Mouse (Mus musculus) WW6 (cell line): ENCODE measurements around the gene Cfap298.

ENCODE experiments used
- DNase-seq: peaks from one replicate; pipeline ENCODE4 v3.0.0-alpha.2; 2013; ENCODE audit warnings: low read depth, low spot score

Gene Cfap298

DNA sequence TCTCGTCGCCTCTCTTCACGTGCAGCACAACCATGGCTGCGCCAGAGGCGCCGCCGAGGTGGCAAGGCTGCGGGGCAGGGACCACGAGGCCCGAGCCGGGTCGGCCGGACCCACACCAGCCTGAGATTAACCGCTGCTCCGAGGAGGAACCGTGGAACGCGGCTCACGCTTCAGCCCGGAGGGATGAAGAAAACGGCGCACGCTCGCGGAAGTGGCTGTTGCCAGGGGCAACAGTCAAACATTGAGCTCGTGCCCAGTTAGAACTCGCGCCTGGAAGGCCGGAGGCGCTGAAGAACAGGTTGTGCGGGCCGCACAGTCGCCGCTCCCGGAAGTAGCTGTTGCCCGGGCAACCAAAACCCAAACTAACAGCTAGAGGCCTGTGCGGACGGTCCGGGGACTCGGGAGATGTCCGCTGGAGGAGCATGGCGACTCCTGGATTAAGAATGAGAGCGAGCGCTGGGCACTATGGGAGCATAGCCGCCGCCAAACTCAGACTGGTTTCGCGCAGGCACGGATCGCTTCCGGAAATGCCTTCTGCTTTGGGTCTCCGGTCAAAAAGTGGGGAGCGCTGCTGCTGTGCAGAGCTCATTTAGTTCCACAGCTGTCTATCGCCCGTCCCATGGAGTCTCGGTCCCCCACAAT lies at the start of gene Cfap298:
Cfap298 (minus strand) TSS at position 428 of the 642 bp plus-strand sequence.
- DNase-seq, result peak; percentile 92

DNA sequence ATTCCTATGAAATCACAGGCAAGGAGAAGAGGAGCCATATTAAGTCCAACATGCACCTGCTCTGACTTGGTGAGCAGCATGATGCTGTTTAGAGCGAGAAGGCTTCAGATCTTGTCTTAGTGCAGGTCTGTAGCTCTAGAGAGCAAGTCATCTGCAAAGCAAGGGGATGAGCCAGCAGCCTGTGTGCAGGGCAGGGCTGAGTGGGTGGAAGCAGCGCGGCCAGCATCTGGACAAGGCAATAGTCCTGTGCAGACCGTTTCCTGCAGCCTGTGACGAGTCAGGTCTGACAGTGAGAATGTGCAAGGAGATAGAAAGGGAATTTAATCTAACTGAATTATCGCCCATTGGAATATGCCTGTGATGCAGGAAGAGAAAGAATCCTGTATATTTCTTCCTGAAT lies 36.1 kb upstream of the Cfap298 start:
- DNase-seq, result no peak

DNA sequence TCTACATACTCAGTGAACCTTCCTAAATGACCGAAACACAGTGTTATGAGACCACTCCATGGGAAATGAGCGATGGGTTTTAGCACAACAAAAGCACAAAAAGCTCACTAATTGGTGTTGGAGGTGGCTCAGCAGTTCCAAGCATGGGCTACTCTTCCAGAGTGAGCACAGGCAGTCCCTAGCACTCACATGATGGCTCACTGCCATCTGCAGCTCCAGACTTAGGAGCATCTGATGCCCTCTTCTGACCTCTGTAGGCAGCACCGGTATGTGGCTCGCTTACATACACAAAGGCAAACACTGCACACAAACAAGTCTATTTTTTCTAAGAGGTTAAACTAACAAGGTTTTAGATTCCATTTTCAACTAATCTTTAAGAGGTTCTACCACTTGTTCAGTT lies 31.3 kb upstream of the Cfap298 start:
- DNase-seq, result no peak

DNA sequence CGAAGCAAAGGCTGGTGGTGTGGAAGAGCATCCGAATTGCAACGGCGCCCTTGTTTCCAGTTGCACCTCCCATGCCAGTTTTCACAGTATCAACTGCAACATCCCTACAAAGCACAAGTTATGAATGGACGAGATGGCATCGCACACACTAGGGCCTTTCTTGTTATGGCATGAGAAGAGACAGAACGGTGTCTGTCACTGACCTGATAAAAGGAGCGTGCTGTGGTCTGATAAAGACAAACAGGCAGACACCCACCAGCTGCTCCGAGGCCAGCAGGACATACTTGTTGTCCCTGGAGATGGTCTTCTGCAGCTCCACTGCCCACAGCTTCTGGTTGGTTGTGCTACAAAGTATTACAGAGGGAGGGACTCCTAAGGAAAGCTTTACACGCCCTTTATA lies 29.4 kb upstream of the Cfap298 start:
- no peak for DNase-seq

DNA sequence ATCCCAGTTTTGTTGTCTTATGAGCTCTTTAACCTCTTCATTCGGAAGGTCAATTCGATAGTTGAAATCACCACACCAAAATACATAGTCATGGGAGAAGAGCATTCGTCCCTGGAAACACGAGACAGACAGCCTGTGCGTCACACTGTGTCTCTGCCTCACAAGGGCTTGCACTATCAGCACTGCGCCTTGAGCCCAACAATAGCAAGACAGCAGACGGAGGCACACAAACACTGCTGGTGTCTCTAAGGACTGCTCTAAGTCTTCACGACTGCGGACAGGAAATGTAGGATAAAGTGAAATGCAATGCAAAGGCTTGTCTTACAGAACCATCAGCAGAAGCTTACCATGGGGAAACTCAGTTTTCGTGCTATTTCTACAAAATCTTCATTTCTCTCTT lies 29.0 kb upstream of the Cfap298 start:
- no peak for DNase-seq

DNA sequence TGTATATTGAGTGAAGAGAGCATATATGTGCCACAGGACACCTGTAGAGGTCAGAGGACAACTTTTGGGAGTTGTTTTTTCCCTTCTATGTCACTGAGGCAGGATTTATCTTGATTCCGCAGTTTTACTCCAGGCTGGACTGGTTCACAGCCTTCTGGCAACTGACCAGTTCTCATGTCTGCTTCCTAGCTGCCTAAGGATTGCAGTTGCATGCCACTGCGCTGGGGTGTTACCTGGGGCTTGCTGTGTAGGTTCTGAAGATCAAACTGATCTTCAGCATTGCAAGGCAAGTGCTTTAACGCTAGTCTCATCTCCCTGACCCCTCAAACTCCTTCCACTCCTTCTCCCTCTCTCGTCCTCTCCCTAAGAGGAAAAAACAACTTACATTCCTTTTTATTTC lies 28.3 kb upstream of the Cfap298 start:
- no peak for DNase-seq

DNA sequence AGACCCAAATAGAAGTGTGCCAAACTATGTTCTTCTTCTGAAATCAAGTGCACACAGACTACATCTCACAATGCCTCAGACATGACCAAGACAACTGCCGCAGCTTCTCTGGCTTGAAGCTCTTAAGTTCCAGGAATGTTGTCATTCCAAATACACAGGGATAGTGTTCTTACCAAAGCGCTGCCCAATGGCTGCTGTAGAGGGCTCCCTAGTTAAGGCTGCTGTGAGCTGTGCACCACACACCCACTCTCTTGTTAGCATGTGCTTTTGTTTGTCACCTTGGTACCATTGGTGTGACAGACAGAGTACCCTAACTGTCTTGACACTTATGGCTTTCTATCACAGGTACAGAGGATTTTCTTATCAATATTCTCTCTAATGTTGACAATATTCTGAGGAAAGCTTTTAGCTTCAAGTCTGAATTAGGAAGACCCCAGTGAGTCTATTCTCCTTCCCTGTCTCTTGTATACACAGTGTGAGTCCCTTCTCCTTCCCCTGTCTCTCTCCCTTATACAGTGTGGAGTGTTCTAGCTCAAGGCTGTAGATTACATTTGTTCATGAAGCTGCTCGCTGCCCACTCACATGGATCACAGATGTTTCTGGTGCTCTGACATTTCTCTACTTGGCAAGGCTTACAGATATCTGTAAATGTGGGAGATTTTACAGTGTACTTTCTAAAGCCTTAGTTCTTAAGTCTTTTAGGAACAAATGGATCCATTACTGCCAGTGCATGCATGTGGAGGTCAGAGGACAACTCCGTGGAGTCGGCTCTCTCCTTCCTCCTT lies 23.6 kb upstream of the Cfap298 start:
- no peak for DNase-seq

DNA sequence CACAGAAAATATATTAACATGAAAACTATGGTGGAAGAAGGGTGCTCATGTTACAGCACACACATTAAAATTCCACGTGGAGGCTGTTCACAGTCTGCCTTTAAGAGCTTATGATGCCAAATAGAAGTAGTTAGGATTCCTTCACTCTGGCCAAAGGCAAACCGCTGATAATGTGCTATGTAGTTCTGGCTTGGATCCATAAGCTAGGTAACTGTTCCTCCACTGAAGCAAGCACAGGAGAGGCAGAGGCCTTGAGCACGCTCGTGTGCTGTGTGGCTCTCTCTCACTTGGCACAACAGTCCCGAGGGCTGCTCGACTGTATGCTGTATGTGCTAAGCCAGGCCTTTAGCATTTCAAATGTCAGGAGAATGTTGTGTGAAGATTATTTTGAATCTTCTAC lies 20.6 kb upstream of the Cfap298 start:
- no peak for DNase-seq

DNA sequence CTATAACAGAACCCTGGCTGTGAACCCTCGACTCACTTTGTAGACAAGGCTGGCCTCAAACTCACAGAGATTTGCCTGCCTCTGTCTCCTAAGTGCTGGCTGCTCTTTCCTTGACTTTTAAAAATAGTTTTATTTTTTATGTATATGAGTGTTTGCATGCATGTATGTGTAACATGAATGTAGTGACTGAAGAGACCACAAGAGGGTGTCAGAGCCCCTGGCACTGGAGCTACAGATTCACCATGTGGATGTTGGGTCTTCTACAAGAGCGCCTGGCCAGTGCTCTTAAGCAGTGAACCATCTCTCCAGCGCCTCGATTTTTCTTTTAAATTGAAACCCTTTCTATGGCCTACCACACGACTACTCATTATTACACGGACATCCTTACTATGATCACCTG lies 18.9 kb upstream of the Cfap298 start:
- no peak for DNase-seq

DNA sequence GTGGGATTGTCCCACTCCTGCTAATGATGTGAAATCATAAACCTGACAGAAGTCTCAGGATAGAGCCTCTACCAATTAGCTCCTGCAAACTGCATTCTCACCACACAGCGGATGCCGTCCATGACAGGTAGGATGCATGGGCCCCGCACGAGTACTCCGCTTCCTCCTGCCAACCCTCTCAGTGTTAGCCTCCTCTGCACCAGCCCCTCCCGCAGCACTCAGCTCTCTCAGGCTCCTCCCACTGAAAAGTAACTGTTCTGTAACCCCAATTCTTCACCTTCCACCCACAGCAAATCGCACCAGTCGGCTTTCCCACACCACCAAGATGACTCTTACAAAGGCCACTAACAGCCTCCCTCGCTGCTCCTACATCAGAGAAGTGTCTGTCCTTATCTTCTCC lies 18.2 kb upstream of the Cfap298 start:
- DNase-seq, result no peak

DNA sequence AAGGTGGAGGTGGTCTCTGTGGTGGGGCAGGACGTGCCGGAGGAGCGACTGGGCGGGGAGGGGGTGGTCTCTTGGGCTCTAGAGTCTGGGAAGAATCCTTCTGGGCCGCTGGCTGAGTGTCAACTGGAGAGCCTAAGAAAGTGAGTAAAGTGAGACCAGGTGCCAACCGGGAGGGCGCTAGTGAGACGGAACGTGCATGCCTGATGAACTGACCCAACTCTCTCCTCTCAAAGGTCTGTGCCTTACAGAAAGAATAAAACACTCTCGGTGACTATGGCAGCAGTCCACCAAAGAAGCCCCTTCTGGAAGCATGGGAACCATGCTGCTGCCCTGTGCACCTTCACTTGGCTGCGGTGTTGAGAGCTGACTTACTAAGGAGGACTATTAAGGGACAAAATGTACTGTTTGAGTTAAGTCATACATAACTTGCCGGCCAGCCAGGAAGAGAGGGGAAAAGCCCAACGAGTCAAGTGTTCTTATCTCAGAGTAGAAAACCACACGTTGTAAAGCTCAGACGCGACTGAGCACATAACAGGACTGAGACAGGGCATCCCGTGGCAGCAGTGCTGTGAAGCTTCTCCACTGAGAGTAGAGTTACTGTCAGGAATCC lies 15.5 kb upstream of the Cfap298 start:
- DNase-seq, result no peak

DNA sequence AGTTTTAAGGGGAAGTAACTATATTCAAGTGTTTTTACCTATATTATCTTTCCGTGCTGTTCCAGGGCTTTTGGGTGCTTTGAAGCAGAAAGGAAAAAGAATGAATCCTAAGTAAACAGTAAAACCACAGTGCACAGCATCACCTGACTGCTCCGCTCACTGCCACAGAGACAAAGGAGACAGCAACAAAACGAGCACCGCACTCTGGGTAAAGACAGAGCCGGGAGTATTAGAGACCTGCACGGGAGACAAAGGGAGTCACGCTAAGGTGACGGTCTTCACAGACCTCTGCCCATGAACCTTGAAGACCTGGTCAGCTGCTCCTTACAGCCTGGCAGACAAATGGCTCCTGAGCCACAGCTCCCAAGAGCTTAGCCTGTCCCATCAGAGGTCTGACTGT lies 12.1 kb upstream of the Cfap298 start:
- no peak for DNase-seq

DNA sequence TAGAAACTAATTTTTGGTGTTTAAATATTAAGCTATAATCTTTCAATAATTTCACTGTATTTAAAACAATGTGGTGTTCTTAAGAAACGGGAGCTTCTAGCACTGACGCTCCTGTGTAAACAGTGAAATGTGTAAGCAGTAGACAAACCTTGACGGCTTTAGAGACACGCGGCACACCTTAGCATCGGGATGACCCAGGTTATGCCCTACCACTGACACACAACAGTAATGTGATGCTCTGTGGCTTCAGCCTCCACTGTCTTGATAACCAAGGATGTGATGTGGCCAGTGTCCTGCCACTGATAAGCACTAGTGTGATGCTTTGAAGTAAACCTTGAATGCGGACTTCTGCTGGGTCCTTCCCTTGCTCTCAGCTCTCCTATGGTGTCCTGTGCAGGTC lies 6.3 kb upstream of the Cfap298 start:
- no peak for DNase-seq

DNA sequence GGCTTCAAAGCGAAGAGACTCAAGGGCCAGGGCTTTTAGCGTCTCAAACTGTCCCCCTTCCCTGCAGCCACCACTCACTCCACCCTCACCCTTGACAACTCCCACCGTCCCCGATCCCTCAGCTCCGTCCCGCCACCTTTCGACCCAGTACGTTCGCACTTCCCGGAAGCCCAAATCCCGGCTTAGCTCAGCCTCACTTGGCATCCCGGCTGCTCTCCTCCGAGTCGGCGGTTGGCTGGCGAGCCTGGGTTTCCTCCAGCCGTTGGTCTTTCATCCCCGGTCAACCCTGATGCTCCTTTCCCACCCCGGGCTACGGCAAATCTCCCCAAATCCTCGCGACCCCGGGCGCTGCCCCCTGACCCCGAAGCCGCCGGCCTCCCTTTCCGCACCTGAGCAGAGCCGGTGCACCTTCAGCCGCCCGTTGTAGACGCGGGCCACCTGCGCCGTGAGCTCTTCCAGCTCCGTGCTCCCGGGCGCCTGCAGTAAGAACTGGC lies 674 bp downstream of the Cfap298 start:
- peak; percentile 42 for DNase-seq

DNA sequence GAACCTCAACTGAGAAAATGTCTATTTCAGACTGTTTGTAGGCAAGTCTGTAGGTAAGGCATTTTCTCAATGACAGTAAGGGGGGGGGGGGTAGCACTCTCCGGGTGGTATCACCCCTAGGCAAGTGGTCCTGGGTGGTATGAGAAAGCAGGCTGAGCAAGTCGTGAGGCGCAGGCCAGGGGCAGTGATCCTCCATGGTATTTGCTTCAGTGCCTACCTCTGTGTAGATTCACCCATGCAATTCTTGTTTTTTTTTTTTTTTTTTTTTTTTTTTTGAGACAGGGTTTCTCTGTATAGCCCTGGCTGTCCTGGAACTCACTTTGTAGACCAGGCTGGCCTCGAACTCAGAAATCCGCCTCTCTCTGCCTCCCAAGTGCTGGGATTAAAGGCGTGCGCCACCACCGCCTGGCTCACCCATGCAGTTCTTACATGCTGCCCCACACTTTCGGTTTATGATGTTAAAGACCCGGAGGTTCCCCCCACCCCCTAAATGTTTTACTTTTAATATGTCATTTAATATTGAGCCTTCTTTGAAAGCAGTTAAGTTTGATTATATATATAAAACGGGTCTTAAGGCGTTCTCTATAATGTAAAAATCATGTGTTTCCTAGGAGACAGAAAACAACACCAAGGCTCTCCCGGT lies 1.3 kb downstream of the Cfap298 start:
- no peak for DNase-seq

DNA sequence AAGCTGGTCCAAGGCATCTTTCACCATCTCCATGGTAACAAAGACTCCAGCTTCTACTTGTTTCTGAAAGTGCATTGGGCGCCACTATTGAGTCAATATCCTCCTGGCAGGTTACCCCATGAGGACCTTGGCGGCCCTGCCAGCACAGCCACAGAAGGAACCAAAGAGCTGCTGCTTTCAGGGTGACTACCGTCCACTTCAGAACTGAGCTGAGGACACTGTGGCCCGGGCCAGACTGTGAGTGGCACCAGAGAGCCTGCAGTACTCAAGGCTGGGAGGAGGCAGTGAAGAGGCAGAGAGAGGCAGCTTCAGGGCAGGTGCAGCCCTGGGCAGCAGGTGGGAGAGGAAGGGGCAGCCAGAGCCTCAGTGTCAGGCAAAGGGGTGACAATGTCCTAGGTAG lies 7.5 kb downstream of the Cfap298 start:
- no peak for DNase-seq

DNA sequence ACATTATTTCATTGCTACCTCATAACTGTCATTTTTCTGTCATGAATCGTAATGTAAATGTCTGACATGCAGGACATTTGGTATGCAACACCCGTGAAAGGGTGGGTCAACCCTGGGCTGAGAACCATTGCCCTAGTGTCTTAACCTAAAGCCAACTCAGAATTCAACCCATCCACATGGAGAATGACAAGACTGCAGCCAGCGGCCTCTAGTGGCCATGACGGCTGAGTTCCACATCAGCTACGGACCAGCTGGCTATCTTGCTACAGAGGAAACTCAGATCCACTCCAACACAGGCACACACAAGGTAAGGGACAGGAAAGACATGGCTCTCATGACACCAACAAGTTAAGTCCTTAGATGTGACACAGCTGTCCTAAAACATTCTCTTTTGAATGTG lies 9.5 kb downstream of the Cfap298 start:
- no peak for DNase-seq

DNA sequence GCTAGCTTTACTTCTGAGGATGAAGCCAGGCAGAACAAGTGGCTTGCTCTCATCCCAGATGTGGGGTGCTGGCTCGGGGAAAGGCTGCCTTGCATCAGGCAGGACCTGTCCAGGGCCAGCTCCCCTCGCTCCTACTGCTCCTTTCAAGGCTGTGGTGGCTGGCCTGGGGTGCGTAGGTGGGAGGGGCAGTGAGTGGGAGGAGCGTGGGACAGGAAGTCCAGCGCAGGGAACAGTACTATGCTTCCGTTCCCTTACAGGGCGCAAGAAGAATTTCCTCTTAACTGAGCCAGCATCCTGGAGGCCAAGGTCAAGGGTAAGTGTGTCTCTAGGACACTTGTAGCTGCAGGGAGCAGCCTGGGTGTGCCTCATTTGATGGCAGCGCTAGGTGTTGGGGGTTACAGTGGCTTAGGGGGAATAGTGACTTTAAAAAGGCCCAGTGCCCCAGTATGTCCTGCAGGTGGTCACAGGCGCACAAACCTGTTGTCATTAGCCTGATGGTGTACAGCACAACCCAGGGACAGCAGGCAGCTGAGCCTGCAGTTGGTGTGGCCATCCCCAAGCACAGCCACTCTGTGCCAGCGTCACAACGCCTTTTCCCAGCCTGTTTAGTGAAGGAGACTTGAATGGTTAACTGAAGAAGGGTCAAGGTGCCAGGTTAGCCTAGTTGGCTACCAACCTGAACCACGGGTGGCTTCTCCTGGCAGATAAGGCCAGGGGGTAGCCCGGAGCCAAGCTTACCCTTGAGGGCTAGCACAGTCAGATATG lies 10.1 kb downstream of the Cfap298 start:
- no peak for DNase-seq

DNA sequence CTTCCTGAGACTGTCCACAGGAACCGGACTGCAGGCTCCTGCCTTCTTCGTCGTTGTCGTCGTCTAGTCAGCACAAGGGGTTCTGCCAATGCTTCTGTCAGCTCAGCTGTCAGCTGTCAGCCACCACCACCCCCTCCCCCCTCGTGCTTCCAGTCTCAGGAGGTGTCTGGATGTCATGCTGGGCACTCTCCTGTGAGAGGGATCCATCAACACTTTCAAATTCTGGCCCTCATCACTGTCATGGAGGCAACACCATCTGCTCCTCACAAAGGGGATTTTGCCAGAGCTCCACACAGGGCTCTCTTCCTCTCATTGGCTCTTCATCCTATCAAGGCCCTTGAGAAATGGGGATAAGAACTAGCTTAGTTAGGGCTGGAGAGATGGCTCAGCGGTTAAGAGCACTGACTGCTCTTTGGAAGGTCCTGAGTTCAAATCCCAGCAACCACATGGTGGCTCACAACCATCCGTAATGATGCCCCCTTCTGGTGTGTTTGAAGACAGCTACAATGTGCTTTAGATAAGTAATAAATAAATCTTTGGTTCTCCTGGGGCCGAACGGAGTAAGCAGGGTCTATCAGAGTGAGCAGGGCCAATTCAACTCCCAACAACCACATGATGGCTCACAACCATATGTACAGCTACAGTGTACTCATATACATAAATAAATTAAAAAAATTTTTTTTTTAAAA lies 13.3 kb downstream of the Cfap298 start:
- no peak for DNase-seq

DNA sequence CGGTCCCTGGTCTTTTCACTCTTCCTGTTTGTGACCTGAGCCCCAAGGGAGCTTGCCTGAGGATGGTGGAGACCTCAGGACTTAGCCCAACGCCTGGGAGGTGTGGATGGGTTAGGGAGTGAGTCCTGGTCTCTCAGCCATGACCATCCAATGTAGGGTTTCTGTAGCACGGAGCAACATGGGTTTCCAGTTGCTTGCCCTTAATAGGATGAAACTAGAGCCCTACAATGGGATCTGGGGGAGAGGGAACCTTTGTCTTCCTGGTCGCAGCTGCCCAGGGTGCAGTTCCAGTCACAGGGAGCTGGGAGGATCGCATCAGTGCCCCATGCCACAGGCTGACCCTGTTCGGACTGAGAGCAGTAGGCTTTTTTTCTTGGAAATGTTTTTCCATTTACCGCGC lies 17.8 kb downstream of the Cfap298 start:
- no peak for DNase-seq

DNA sequence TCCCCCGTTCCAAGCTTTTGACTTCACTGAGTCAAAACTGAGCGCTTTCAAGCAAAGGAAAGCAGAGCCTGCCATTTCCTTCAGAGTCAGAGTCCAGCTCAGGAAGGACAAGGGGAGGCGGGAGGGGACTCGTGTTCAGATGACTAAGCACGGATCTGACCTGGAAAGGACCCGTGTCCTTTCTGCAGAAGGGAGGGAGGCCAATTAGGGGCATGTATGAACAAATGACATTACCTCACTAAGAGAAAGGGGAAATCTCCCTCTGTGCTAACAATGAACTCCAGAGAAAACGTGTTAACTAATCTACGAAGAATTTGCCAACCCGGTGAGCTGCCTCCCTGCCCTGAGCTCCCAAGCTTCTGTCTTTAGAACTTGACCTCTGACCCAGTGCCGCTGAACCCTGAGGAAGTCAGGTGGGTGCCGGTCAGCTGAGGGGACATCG lies 18.9 kb downstream of the Cfap298 start:
- DNase-seq, result no peak
